Mouse (Mus musculus): ENCODE data around the gene Slc10a1.

The Slc10a1 gene

GRCm38 (mm10) chr12:80968605-80969004, at the start of gene Slc10a1:
TSS of gene Slc10a1 (minus strand) at chr12:80968705.
- no peak for DNase-seq (ENCODE audit: low spot score in 2 of 2)

GRCm38 (mm10) chr12:81017624-81018023, 49.1 kb upstream of the Slc10a1 start:
- no peak for DNase-seq (ENCODE audit: low spot score in 2 of 2)

GRCm38 (mm10) chr12:81013496-81013895, 45.0 kb upstream of the Slc10a1 start:
- no peak for DNase-seq (ENCODE audit: low spot score in 2 of 2)

- DNase-seq (ENCODE audit: low spot score in 2 of 2): no peak
These were observed 43.5 kb upstream of the Slc10a1 start for GRCm38 (mm10) chr12:81011994-81012393.

- no peak for DNase-seq (ENCODE audit: low spot score in 2 of 2)
These were observed 41.3 kb upstream of the Slc10a1 start for GRCm38 (mm10) chr12:81009813-81010212.

- no peak for DNase-seq (ENCODE audit: low spot score in 2 of 2)
These were observed 34.5 kb upstream of the Slc10a1 start for GRCm38 (mm10) chr12:81002841-81003635.

- no peak for DNase-seq (ENCODE audit: low spot score in 2 of 2)
These were observed 32.4 kb upstream of the Slc10a1 start for GRCm38 (mm10) chr12:81000924-81001323.

GRCm38 (mm10) chr12:80998528-80999221, 30.2 kb upstream of the Slc10a1 start:
- no peak for DNase-seq (ENCODE audit: low spot score in 2 of 2)

- no peak for DNase-seq (ENCODE audit: low spot score in 2 of 2)
These were observed 29.1 kb upstream of the Slc10a1 start for GRCm38 (mm10) chr12:80997652-80998051.

GRCm38 (mm10) chr12:80995326-80995725, 26.8 kb upstream of the Slc10a1 start:
- no peak for DNase-seq (ENCODE audit: low spot score in 2 of 2)

- no peak for DNase-seq (ENCODE audit: low spot score in 2 of 2)
These were observed 25.3 kb upstream of the Slc10a1 start for GRCm38 (mm10) chr12:80993773-80994172.

GRCm38 (mm10) chr12:80992540-80993122, 24.1 kb upstream of the Slc10a1 start:
- DNase-seq (ENCODE audit: low spot score in 2 of 2): no peak

GRCm38 (mm10) chr12:80991806-80992205, 23.3 kb upstream of the Slc10a1 start:
- no peak for DNase-seq (ENCODE audit: low spot score in 2 of 2)

GRCm38 (mm10) chr12:80990901-80991445, 22.5 kb upstream of the Slc10a1 start:
- DNase-seq (ENCODE audit: low spot score in 2 of 2): no peak

GRCm38 (mm10) chr12:80988286-80988685, 19.8 kb upstream of the Slc10a1 start:
- no peak for DNase-seq (ENCODE audit: low spot score in 2 of 2)

- DNase-seq (ENCODE audit: low spot score in 2 of 2): no peak
These were observed 18.1 kb upstream of the Slc10a1 start for GRCm38 (mm10) chr12:80986628-80987027.

GRCm38 (mm10) chr12:80983695-80984094, 15.2 kb upstream of the Slc10a1 start:
- DNase-seq (ENCODE audit: low spot score in 2 of 2): no peak

- peak; percentile 23 to 39 for DNase-seq (ENCODE audit: low spot score in 2 of 2)
These were observed 13.8 kb upstream of the Slc10a1 start for GRCm38 (mm10) chr12:80982326-80982725.

GRCm38 (mm10) chr12:80975939-80976671, 7.6 kb upstream of the Slc10a1 start:
- DNase-seq (ENCODE audit: low spot score in 2 of 2): no peak

- no peak for DNase-seq (ENCODE audit: low spot score in 2 of 2)
These were observed 3.3 kb upstream of the Slc10a1 start for GRCm38 (mm10) chr12:80971756-80972155.

GRCm38 (mm10) chr12:80970181-80970705, 1.7 kb upstream of the Slc10a1 start:
- DNase-seq (ENCODE audit: low spot score in 2 of 2): no peak
